Mouse (Mus musculus): Measurements from ENCODE around the gene Map2k7. TPM values are rescaled to one million over a fixed set of nuclear protein-coding genes. Genes with fewer than 3 reads are reported as not detected.

Map2k7 gene
- polyA plus RNA-seq (2012; rRNA removed; ENCODE audit: low replicate concordance) = 40.9 and 50.7 TPM in 2 replicates

GRCm38 (mm10) chr8:4238434-4239192 lies at the start of gene Map2k7, which contains the start of gene Gm49320:
Gene Map2k7 (plus strand): TSS chr8:4238740.
Gene Gm49320 (plus strand): TSS chr8:4238865.

GRCm38 (mm10) chr8:4216791-4217621 lies 21.5 kb upstream of the Map2k7 start, which contains the start of gene Prr36:
Gene Prr36 (minus strand): TSS chr8:4217459.

GRCm38 (mm10) chr8:4226739-4227347 lies 11.7 kb upstream of the Map2k7 start, which contains the start of gene Lrrc8e:
Gene Lrrc8e (plus strand): TSS chr8:4226827.

GRCm38 (mm10) chr8:4247951-4248540 lies 9.5 kb downstream of the Map2k7 start, which contains the start of gene Tgfbr3l:
Gene Tgfbr3l (plus strand): TSS chr8:4248214.

GRCm38 (mm10) chr8:4252934-4253841 lies 14.6 kb downstream of the Map2k7 start, which contains the start of gene Snapc2:
Gene Snapc2 (plus strand): TSS chr8:4253080.

GRCm38 (mm10) chr8:4259125-4259804 lies 20.7 kb downstream of the Map2k7 start, which contains the start of gene Ctxn1:
Gene Ctxn1 (minus strand): TSS chr8:4259274.

GRCm38 (mm10) chr8:4275275-4276110 lies 37.0 kb downstream of the Map2k7 start, which contains the start of gene Timm44:
Gene Timm44 (minus strand): TSS chr8:4275913.

Other genes starting within 250 kb of the Map2k7 start
- 66.9 and 109 TPM in 2 replicates for gene Cd209f, start 132.9 kb upstream of the Map2k7 start, polyA plus RNA-seq (2012; rRNA removed; ENCODE audit: low replicate concordance)
- gene Cd209g, start 104.6 kb upstream of the Map2k7 start, polyA plus RNA-seq (2012; rRNA removed; ENCODE audit: low replicate concordance) = 86.2 and 103 TPM in 2 replicates
- 24.4 and 36.5 TPM in 2 replicates for gene Evi5l, start 72.2 kb upstream of the Map2k7 start, polyA plus RNA-seq (2012; rRNA removed; ENCODE audit: low replicate concordance)
- 0.52 and 1.1 TPM in 2 replicates for gene Prr36, start 21.3 kb upstream of the Map2k7 start, polyA plus RNA-seq (2012; rRNA removed; ENCODE audit: low replicate concordance)
- gene Lrrc8e, start 11.9 kb upstream of the Map2k7 start, polyA plus RNA-seq (2012; rRNA removed; ENCODE audit: low replicate concordance) = 1.6 TPM in 2 replicates
- gene Gm49320, start 125 bp downstream of the Map2k7 start, polyA plus RNA-seq (2012; rRNA removed; ENCODE audit: low replicate concordance) = 4.8 and 6.2 TPM in 2 replicates
- 45.2 and 99.3 TPM in 2 replicates for gene Tgfbr3l, start 9.5 kb downstream of the Map2k7 start, polyA plus RNA-seq (2012; rRNA removed; ENCODE audit: low replicate concordance)
- gene Snapc2, start 14.3 kb downstream of the Map2k7 start, polyA plus RNA-seq (2012; rRNA removed; ENCODE audit: low replicate concordance) = 36.5 and 40.7 TPM in 2 replicates
- gene Ctxn1, start 20.5 kb downstream of the Map2k7 start, polyA plus RNA-seq (2012; rRNA removed; ENCODE audit: low replicate concordance) = 11.0 and 12.4 TPM in 2 replicates
- gene Timm44, start 37.2 kb downstream of the Map2k7 start, polyA plus RNA-seq (2012; rRNA removed; ENCODE audit: low replicate concordance) = 57.5 and 88.0 TPM in 2 replicates
- 2.4 and 5.1 TPM in 2 replicates for gene Ccl25, start 86.5 kb downstream of the Map2k7 start, polyA plus RNA-seq (2012; rRNA removed; ENCODE audit: low replicate concordance)
- 30.0 and 36.5 TPM in 2 replicates for gene Elavl1, start 86.7 kb downstream of the Map2k7 start, polyA plus RNA-seq (2012; rRNA removed; ENCODE audit: low replicate concordance)